Mouse (Mus musculus) stomach, embryonic 15.5 days (tissue): ENCODE data around the gene Fxyd5. TPM values are rescaled to one million over a fixed set of nuclear protein-coding genes. Genes with fewer than 3 reads are reported as not detected.

Source experiments
- ATAC-seq: fragments of 200-750 bp; cut with Nextera tagmentation; 2 replicates; pipeline ENCODE4 v1.8.0; 2017; ENCODE audit warnings: low read depth, moderate number of reproducible peaks, moderate TSS enrichment; ENCODE audit not compliant: insufficient read depth, low FRiP score
- H3K27ac ChIP-seq: fragments of 300-500 bp; sonication (generic); 2 replicates; pipeline ENCODE4 v1.5.1; 2015; ENCODE audit warnings: mild to moderate bottlenecking, inconsistent platforms
- H3K27me3 ChIP-seq: fragments of 300-500 bp; sonication (generic); replicated peaks from 2 replicates; pipeline ENCODE4 v1.6.1; 2015; ENCODE audit warnings: inconsistent platforms
- H3K36me3 ChIP-seq: fragments of 300-500 bp; sonication (generic); 2 replicates; pipeline ENCODE4 v1.6.1; 2015; ENCODE audit warnings: inconsistent platforms
- H3K4me1 ChIP-seq: fragments of 300-500 bp; sonication (generic); 2 replicates; pipeline ENCODE4 v1.6.1; 2015; ENCODE audit warnings: inconsistent platforms
- H3K4me2 ChIP-seq: fragments of 300-500 bp; sonication (generic); 2 replicates; pipeline ENCODE4 v1.6.1; 2015; ENCODE audit warnings: mild to moderate bottlenecking, inconsistent platforms
- H3K4me3 ChIP-seq: fragments of 300-500 bp; sonication (generic); replicated peaks from 2 replicates; pipeline ENCODE4 v1.5.1; 2015; ENCODE audit warnings: inconsistent platforms
- H3K9ac ChIP-seq: fragments of 300-500 bp; sonication (generic); 2 replicates; pipeline ENCODE4 v1.6.1; 2015; ENCODE audit warnings: inconsistent platforms
- H3K9me3 ChIP-seq: fragments of 300-500 bp; sonication (generic); 2 replicates; pipeline ENCODE4 v1.6.1; 2016; ENCODE audit warnings: inconsistent platforms
- WGBS: fragments of 180-500 bp; shearing (Covaris S2); methylation state at CpG from one replicate; pipeline ENCODE4 v1.1.7; 2015; 5-methylcytosine and 5-hydroxymethylcytosine counted together
- microRNA-seq: library from miRNA; unstranded; fragments of <30 nt; microRNA quantifications from one replicate; pipeline ENCODE4, GENCODE M21; 2016
- polyA plus RNA-seq: library from polyadenylated mRNA; unstranded; fragments of >200 nt; fragmentation: Nextera tagmentation; extraction: Ambion mirVana; gene quantifications from 2 replicates; pipeline ENCODE4 v1.2.1, GENCODE M21; 2015

Fxyd5 gene
- polyA plus RNA-seq, 1 experiment from 2014 or later = 27.1 TPM

DNA sequence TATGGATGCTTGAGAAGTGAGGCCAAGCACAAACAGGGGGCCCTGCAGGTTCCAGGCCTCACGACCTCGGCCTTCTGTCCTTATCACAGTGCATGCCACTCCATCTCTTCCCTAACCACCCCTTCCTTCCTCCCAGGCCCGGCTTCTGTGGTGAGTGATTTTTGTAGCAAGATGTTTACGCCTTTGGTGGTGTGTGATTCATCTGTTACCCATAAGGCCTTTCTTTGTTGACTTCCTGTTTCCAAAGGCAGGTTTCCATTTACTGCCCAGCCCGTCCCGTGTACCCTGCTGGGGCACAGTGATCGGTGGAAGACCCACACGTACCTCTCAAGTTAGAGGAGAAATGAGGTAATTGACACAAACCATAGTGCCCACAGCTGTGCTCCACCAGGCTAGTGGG lies 39.6 kb downstream of the Fxyd5 start:
- Histone ChIP-seq H3K9ac (no peak overlapping the region), H3K27ac (no peak overlapping the region), H3K4me3 (no peak overlapping the region), H3K36me3 (no peaks in the 10 kb centered on the region), H3K4me2 (no peak overlapping the region), H3K4me1 (peaks cover 12% of the 10 kb centered on the region), H3K9me3 (no peaks in the 10 kb centered on the region), H3K27me3 (no peaks in the 10 kb centered on the region)
- ATAC-seq = no peak
- WGBS = 56% methylated on average over 8 of the region's 8 CpGs

DNA sequence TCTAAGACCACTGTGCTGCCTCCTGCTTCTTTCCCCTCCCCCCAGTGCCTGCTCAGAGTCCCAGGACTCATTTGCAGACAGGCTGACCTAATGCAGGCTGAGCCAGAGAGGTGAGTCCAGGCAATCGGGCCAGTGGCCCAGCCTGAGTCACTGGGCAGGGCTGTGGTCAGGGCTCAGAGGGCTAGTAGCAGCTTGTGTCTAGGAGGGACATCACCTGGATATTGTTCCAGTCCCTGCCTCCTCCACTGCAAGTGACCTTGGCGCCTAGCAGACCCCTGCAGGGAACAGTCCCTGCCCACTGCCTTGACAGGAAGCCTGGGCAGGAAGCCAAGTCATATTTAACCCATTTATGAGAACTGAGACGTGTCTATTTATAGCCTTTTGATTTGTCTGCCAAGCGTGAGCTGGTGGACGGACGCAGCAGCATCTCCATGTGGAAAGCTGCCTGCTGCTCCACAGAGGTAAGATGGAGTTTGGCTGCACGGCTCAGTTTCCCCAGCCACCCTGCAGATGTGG lies 41.7 kb downstream of the Fxyd5 start:
- H3K4me3 ChIP-seq = no peak overlapping the region
- no peaks in the 10 kb centered on the region for H3K27me3 ChIP-seq
- H3K4me2 ChIP-seq = peak overlapping the region; percentile 9; the same call in 1 of the 2 replicates

GRCm38 (mm10) chr7:30996491-30996890 lies 45.8 kb downstream of the Fxyd5 start:
- Histone ChIP-seq H3K4me1 (peaks cover 11% of the 10 kb centered on the region), H3K9ac (no peak overlapping the region), H3K4me2 (no peak overlapping the region), H3K36me3 (no peaks in the 10 kb centered on the region), H3K27me3 (no peaks in the 10 kb centered on the region), H3K9me3 (no peaks in the 10 kb centered on the region), H3K4me3 (no peak overlapping the region), H3K27ac (no peak overlapping the region)
- ATAC-seq = no peak
- WGBS = 86% methylated on average over 2 of the region's 2 CpGs

More for the DNA sequence above, 41.7 kb downstream of the Fxyd5 start:
- Histone ChIP-seq H3K9ac (no peak overlapping the region), H3K9me3 (no peaks in the 10 kb centered on the region), H3K27ac (no peak overlapping the region; the same call in 1 of the 2 replicates), H3K36me3 (no peaks in the 10 kb centered on the region), H3K4me1 (peaks cover 12% of the 10 kb centered on the region)
- ATAC-seq = peak; percentile 65
- 6% methylated on average over 7 of the region's 7 CpGs for WGBS

DNA sequence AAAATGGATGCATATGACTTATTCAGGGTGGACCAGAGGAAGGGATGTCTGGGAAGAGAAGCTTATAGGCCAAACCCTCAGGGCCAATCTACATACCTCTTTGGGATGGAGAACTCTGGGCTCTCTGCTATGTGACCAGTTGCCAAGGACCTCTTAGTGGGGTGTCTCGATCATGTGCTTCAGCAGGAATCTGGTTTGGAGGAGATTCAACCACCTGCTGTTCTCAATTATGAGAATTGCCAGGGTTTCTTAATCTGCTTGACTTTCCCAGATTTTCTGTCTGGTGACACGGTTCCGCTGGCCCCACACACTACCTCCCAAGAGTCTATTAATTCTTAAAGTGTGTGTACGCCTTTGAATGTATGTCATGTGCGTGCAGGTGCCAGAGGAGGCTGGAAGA lies 48.3 kb downstream of the Fxyd5 start:
- Histone ChIP-seq H3K4me1 (no peaks in the 10 kb centered on the region), H3K9me3 (no peaks in the 10 kb centered on the region), H3K4me2 (no peak overlapping the region), H3K4me3 (no peak overlapping the region), H3K36me3 (no peaks in the 10 kb centered on the region), H3K27ac (no peak overlapping the region), H3K27me3 (no peaks in the 10 kb centered on the region), H3K9ac (no peak overlapping the region)
- ATAC-seq = no peak
- 90% methylated on average over 5 of the region's 5 CpGs for WGBS

- Histone ChIP-seq H3K4me3 (no peak overlapping the region), H3K4me2 (no peak overlapping the region), H3K9ac (no peak overlapping the region), H3K27me3 (no peaks in the 10 kb centered on the region), H3K9me3 (no peaks in the 10 kb centered on the region), H3K4me1 (no peaks in the 10 kb centered on the region), H3K36me3 (no peaks in the 10 kb centered on the region), H3K27ac (no peak overlapping the region)
- ATAC-seq = no peak
- whole genome bisulfite sequencing = 65% methylated on average over 5 of the region's 5 CpGs
These were observed 50.1 kb downstream of the Fxyd5 start for GRCm38 (mm10) chr7:30992148-30992547.

GRCm38 (mm10) chr7:30988519-30989162 lies 53.6 kb downstream of the Fxyd5 start:
- no peaks in the 10 kb centered on the region for H3K27me3 ChIP-seq
- H3K9me3 ChIP-seq = no peaks in the 10 kb centered on the region
- H3K4me3 ChIP-seq = no peak overlapping the region
- H3K36me3 ChIP-seq = no peaks in the 10 kb centered on the region
- H3K4me2 ChIP-seq = no peak overlapping the region
- no peak overlapping the region for H3K27ac ChIP-seq
- WGBS = 85% methylated on average over 4 of the region's 4 CpGs
- ATAC-seq = no peak
- no peaks in the 10 kb centered on the region for H3K4me1 ChIP-seq
- H3K9ac ChIP-seq = no peak overlapping the region

DNA sequence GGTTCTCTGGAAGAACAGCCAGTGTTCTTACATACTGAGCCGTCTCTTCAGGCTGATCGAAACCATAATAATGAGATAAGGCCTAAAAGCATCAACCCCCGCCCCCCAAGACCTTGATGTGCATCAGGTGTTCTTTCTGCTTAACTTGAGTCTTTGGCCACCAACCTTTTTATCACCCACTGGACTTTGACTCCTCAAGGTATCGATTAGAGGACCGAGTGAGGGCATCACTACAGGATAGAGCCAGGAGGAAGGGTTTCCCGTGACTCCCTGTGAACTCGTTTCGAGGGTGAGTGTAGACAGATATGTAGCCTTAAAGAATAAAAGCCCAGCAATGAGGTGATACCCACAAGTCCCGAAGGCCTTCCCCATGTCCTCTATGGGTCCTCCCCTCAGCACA lies 56.9 kb downstream of the Fxyd5 start:
- no peaks in the 10 kb centered on the region for H3K36me3 ChIP-seq
- H3K9me3 ChIP-seq = no peaks in the 10 kb centered on the region
- H3K4me3 ChIP-seq = no peak overlapping the region
- no peaks in the 10 kb centered on the region for H3K4me1 ChIP-seq
- WGBS = 84% methylated on average over 9 of the region's 9 CpGs
- no peak for ATAC-seq
- H3K27ac ChIP-seq = no peak overlapping the region
- H3K27me3 ChIP-seq = no peaks in the 10 kb centered on the region
- H3K4me2 ChIP-seq = no peak overlapping the region
- H3K9ac ChIP-seq = no peak overlapping the region

Small RNA genes lying within 50 kb of the gene (microRNA-seq; reads per million reads assigned to microRNA genes)
- gene Mir7050 = not detected

Other genes with a start within 250 kb of the Fxyd5 start
- 14.9 and 26.5 TPM in 2 replicates for gene Ffar2, start 218.7 kb downstream of the Fxyd5 start, polyA plus RNA-seq
- gene Ffar3, start 186.3 kb downstream of the Fxyd5 start, polyA plus RNA-seq = 0.31 and 0.41 TPM in 2 replicates
- gene Ffar1, start 180.9 kb downstream of the Fxyd5 start, polyA plus RNA-seq = 0.26 and 0.30 TPM in 2 replicates
- 0.15 and 0.22 TPM in 2 replicates for gene Cd22, start 162.1 kb downstream of the Fxyd5 start, polyA plus RNA-seq
- gene Mag, start 127.6 kb downstream of the Fxyd5 start, polyA plus RNA-seq = 0.31 and 0.48 TPM in 2 replicates
- 0.62 TPM in 1 of 2 replicates, not detected in the other for gene Hamp2, start 117.8 kb downstream of the Fxyd5 start, polyA plus RNA-seq
- 0.39 and 1.8 TPM in 2 replicates for gene Hamp, start 98.4 kb downstream of the Fxyd5 start, polyA plus RNA-seq
- gene Usf2, start 85.7 kb downstream of the Fxyd5 start, polyA plus RNA-seq = 19.9 and 22.9 TPM in 2 replicates
- 102 and 116 TPM in 2 replicates for gene Lsr, start 69.0 kb downstream of the Fxyd5 start, polyA plus RNA-seq
- gene Fam187b, start 68.7 kb downstream of the Fxyd5 start, polyA plus RNA-seq = 8.7 and 9.7 TPM in 2 replicates
- 21.6 and 25.0 TPM in 2 replicates for gene Fxyd7, start 9.0 kb upstream of the Fxyd5 start, polyA plus RNA-seq
- 89.3 and 110 TPM in 2 replicates for gene Fxyd1, start 14.7 kb upstream of the Fxyd5 start, polyA plus RNA-seq
- gene Lgi4, start 16.9 kb upstream of the Fxyd5 start, polyA plus RNA-seq = 1.6 and 1.9 TPM in 2 replicates
- 364 and 383 TPM in 2 replicates for gene Fxyd3, start 34.2 kb upstream of the Fxyd5 start, polyA plus RNA-seq
- gene Hpn, start 72.8 kb upstream of the Fxyd5 start, polyA plus RNA-seq = 35.3 and 36.9 TPM in 2 replicates
- gene Scn1b, start 84.5 kb upstream of the Fxyd5 start, polyA plus RNA-seq = 2.1 and 2.9 TPM in 2 replicates
- gene Gramd1a, start 113.4 kb upstream of the Fxyd5 start, polyA plus RNA-seq = 52.6 and 54.6 TPM in 2 replicates
- gene Scgb2b2, start 248.0 kb upstream of the Fxyd5 start, polyA plus RNA-seq = not detected in 2 replicates
- not detected in 2 replicates for gene Scgb1b2, start 249.3 kb upstream of the Fxyd5 start, polyA plus RNA-seq